Mouse (Mus musculus) G1E (cell line): ENCODE measurements around the gene Olfr1416. TPM values are rescaled to one million over a fixed set of nuclear protein-coding genes. Genes with fewer than 3 reads are reported as not detected.
"Not testable (repeated sequence)": the region's sequence is repeated elsewhere in the genome, so short reads cannot be mapped to it uniquely, and the experiment has no call there.

Experiments
- ATAC-seq: 2 replicates; pipeline ENCODE4 v1.8.0; 2016; ENCODE audit warnings: mild to moderate bottlenecking; ENCODE audit not compliant: insufficient number of reproducible peaks, poor library complexity, low FRiP score, severe bottlenecking; ENCODE audit errors: extremely low read depth
- DNase-seq: peaks from one replicate; pipeline ENCODE4 v3.0.0; 2012; ENCODE audit warnings: low spot score
- H3K27me3 ChIP-seq: 2 replicates; pipeline ENCODE4 v1.6.1; 2012; ENCODE audit warnings: mild to moderate bottlenecking, low read length, inconsistent platforms; ENCODE audit not compliant: insufficient read depth
- H3K36me3 ChIP-seq: replicated peaks from 2 replicates; pipeline ENCODE3; 2012; ENCODE audit warnings: mild to moderate bottlenecking, inconsistent platforms
- H3K4me1 ChIP-seq: 2 replicates; pipeline ENCODE4 v1.6.1; 2012; ENCODE audit warnings: low read depth, low read length, inconsistent platforms, mixed read lengths; ENCODE audit not compliant: insufficient read depth
- H3K4me3 ChIP-seq: 2 replicates; pipeline ENCODE4 v1.5.1; 2012; ENCODE audit warnings: low read depth, mild to moderate bottlenecking, inconsistent platforms, low read length, moderate library complexity, mixed read lengths
- H3K9me3 ChIP-seq: replicated peaks from 2 replicates; pipeline ENCODE4 v1.6.1; 2012; ENCODE audit warnings: inconsistent platforms
- CTCF ChIP-seq: IDR thresholded peaks from 2 replicates; pipeline ENCODE4 v1.5.1; 2012; ENCODE audit warnings: low read depth, low read length, inconsistent platforms, mixed read lengths
- GATA1 ChIP-seq: IDR thresholded peaks from 2 replicates; pipeline ENCODE4 v1.6.1; 2012; ENCODE audit warnings: borderline replicate concordance, low read length, inconsistent platforms, mixed read lengths
- GATA2 ChIP-seq: IDR thresholded peaks from 2 replicates; pipeline ENCODE4 v1.6.1; 2012; ENCODE audit warnings: low read depth, low read length, inconsistent platforms, borderline replicate concordance
- POLR2AphosphoS5 ChIP-seq: IDR thresholded peaks from 2 replicates; pipeline ENCODE4 v1.6.1; 2012; ENCODE audit warnings: low read depth, low read length, inconsistent platforms; ENCODE audit not compliant: insufficient replicate concordance
- TAL1 ChIP-seq: conservative IDR thresholded peaks from 2 replicates; pipeline ENCODE4 v1.6.1; 2012; ENCODE audit warnings: low read depth, low read length, inconsistent platforms, mixed read lengths
- polyA plus RNA-seq: library from polyadenylated mRNA; stranded (reverse); fragments of >175 nt; gene quantifications from 2 replicates; pipeline ENCODE4 v1.2.3, GENCODE M21; 2012
- total RNA-seq, 2 experiments: library from RNA; stranded (forward) in 1 of 2; stranded (reverse) in 1 of 2; fragments of 200-1000 nt in 1 of 2; fragments of >200 nt in 1 of 2; fragmentation: Nextera tagmentation in 1 of 2; gene quantifications; 2 replicates each; pipeline ENCODE4 v1.2.3; 2014 to 2017

Olfr1416 gene
- total RNA-seq (2014; fragmentation: Nextera tagmentation) (not detected in 2 replicates), total RNA-seq (2017) (0.16 and 0.17 TPM in 2 replicates), polyA plus RNA-seq (not detected in 2 replicates)

DNA sequence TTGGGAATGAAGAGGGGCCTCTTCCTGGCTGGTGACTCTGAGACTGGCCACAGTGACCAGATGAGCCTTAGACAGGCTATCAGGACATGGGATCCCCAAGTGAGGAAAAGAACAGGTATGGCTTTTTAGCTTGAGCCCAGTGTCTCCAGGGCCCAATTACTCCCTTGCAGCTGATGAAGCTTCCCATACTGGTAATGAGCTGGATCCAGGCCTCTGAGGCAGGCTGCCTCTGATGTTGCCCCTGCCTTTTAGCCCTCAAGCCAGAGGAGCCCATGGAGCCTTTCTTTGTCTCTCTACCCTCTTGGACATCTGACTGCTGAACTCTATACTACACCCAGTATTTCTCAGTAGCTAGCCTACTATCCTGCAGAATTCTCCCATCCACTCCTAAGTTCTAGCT lies at the start of gene Olfr1416:
TSS of gene Olfr1416 (minus strand) at position 101 of the 400 bp plus-strand sequence.
- Histone ChIP-seq H3K4me1 (no peaks in the 10 kb centered on the region), H3K27me3 (peaks cover 24% of the 10 kb centered on the region), H3K36me3 (no peaks in the 10 kb centered on the region), H3K4me3 (no peak within 1 kb of the TSS), H3K9me3 (peaks cover 8% of the 10 kb centered on the region)
- ATAC-seq (no peak), DNase-seq (no peak)
- TF ChIP-seq TAL1 = no peak

DNA sequence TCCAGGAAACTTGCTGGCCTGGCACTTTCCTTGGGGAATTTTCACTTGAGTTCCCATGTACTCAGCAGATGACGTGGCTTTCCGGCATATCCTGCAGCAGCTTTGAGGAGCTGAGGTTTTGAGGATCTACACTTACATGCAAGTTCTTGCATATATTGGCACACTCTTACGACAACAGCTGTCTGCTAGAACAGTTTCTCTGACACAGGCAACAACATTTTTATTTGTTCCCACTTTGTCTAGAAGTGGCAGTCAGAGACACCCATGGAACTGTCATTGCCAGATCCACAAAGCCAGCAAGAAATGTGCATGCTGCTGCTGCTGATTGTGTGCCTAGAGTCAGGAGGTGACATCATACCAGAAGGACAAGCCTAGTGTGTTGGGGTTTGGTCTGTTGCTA lies 38.9 kb upstream of the Olfr1416 start:
- DNase-seq = no peak
- Histone ChIP-seq H3K27me3 (0 out of 2 replicates have a peak, but pooled peaks cover 3% of the 10 kb centered on the region), H3K4me3 (no peak overlapping the region), H3K4me1 (no peaks in the 10 kb centered on the region), H3K9me3 (no peaks in the 10 kb centered on the region), H3K36me3 (no peaks in the 10 kb centered on the region)
- TF ChIP-seq POLR2AphosphoS5 (no peak), TAL1 (no peak), CTCF (no peak), GATA1 (no peak), GATA2 (no peak)
- no peak for ATAC-seq

DNA sequence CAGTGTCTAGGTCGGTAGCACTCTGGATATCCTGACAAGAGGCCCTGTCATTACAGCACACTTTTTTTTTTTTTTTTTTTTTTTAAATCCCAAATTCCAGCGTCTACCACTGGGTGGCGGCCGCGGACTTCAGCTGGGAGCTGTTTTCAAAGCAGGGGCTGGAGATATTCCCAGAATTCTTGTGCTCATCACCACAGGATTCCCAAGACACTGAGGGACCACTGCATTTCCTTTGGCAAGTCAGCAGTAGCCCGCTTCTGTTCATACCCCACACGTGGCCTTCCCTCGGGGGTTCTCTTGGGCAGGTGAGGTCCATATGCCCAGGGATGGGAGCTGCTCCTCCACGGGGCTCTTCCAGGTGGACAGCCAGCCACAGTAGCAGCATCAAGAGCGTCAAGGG lies 36.5 kb upstream of the Olfr1416 start:
- no peaks in the 10 kb centered on the region for H3K4me1 ChIP-seq
- TF ChIP-seq POLR2AphosphoS5 (no peak), GATA1 (no peak), TAL1 (no peak), CTCF (no peak; the same call in 1 of the 2 replicates), GATA2 (no peak)
- peak; percentile 18 for DNase-seq
- peaks cover 3% of the 10 kb centered on the region; the same call in 1 of the 2 replicates for H3K27me3 ChIP-seq
- no peak overlapping the region for H3K4me3 ChIP-seq
- 0 out of 2 replicates have a peak, but pooled peaks have one; percentile 8 for ATAC-seq
- H3K36me3 ChIP-seq = no peaks in the 10 kb centered on the region
- no peaks in the 10 kb centered on the region for H3K9me3 ChIP-seq

DNA sequence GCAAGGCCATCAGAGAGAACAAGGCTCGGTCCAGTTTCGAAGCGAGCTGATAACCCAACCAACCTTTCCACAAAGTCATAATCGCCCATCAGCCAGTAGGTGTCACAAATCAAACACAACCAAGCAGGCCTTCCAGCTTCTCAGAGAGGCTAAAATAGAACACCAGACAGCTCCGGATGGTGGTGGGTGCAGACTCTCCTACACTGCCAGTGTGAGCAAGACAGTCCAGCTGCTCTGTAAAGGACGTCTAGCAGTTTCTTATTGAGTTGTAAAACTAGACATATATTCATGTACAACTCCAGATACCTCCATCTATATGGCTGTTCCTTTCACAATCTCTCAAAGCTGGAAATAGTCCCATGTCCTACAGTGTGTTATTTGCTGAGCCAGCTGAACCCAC lies 34.1 kb upstream of the Olfr1416 start:
- Histone ChIP-seq H3K27me3 (peaks cover 6% of the 10 kb centered on the region; the same call in 1 of the 2 replicates), H3K36me3 (no peaks in the 10 kb centered on the region), H3K4me1 (no peaks in the 10 kb centered on the region), H3K4me3 (no peak overlapping the region), H3K9me3 (no peaks in the 10 kb centered on the region)
- TF ChIP-seq GATA1 = no peak
- DNase-seq = no peak
- no peak for ATAC-seq

DNA sequence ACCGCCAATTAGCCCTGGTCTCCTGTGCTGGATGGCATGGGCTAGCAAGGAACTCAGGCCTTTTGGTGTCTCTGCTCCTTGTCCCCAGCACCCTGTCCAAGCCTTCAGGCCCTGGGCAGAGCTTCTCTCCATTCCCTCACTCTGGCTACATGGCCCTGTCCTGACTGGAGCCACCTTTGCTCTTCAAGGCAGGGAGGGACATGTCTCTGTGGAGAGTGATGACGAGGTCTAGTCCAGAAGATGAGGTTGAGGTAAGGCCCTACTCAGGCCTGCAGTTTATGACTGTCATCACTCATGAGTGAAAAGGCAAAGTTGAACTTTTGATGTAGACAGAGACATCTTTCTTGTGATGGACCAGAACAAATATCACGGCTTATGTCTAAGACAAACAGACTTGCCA lies 33.6 kb upstream of the Olfr1416 start, which contains the start of gene Olfr1414:
TSS of gene Olfr1414 (minus strand) at position 101 of the 400 bp plus-strand sequence.
- no peak for TF ChIP-seq TAL1
- no peak for TF ChIP-seq POLR2AphosphoS5
- no peak for TF ChIP-seq GATA2
- no peak for TF ChIP-seq GATA1
- TF ChIP-seq CTCF = no peak
- Histone ChIP-seq H3K9me3 (no peaks in the 10 kb centered on the region), H3K4me1 (no peaks in the 10 kb centered on the region), H3K4me3 (no peak within 1 kb of the TSS), H3K27me3 (peaks cover 6% of the 10 kb centered on the region; the same call in 1 of the 2 replicates), H3K36me3 (no peaks in the 10 kb centered on the region)
- no peak for ATAC-seq
- no peak for DNase-seq

DNA sequence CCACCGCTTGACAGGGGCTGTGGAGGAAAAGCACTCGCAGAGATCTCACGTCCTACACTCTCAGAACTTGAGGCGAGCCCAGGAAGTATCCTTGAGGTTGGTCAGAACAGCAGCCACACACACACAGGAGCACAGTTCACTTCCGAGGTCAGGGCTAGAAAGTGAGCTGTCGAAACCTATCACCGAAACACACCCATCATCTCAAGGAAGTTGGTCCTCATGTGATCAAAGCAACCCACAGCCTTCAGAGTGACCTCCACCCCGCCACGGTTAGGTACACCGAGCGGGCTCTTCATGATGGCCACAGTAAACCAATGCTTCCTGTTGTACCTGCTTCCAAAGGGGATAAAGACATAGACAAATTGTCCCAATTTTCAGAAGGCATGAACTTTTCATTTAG lies 30.5 kb upstream of the Olfr1416 start:
- TF ChIP-seq TAL1 (no peak), POLR2AphosphoS5 (no peak), GATA2 (no peak), GATA1 (no peak), CTCF (no peak)
- Histone ChIP-seq H3K36me3 (no peaks in the 10 kb centered on the region), H3K27me3 (peaks cover 3% of the 10 kb centered on the region; the same call in 1 of the 2 replicates), H3K9me3 (no peaks in the 10 kb centered on the region), H3K4me3 (no peak overlapping the region), H3K4me1 (no peaks in the 10 kb centered on the region)
- ATAC-seq = no peak
- DNase-seq = no peak

DNA sequence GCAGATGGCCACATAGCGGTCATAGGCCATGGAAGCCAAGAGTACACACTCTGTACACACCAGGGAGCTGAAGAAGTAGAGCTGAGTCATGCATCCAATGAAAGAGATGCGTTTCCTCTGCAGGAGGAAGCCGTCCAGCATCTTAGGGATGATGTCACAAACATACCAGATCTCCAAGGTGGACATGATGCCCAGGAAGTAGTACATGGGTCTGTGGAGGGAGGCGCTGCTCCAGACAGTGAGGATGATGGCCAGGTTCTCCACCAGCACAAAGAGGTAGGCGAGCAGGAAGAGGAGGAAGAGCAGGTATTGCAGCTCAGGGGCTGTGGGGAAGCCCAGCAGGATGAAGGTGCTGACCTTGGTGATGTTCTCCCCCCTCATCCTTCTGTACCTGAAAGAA lies 26.7 kb upstream of the Olfr1416 start:
- H3K4me1 ChIP-seq, H3K4me3 ChIP-seq, DNase-seq, H3K27me3 ChIP-seq, ATAC-seq, H3K9me3 ChIP-seq, H3K36me3 ChIP-seq: not testable (repeated sequence)
